Mouse (Mus musculus) spleen, postnatal 36 days (tissue): Measurements from ENCODE around the gene Exoc4.

Experiments
- DNase-seq, 2 experiments: peaks; one replicate each; pipeline ENCODE4 v3.0.0; 2022; ENCODE audit warnings: low spot score in 2 of 2, mixed read lengths in 1 of 2

Exoc4 gene

DNA sequence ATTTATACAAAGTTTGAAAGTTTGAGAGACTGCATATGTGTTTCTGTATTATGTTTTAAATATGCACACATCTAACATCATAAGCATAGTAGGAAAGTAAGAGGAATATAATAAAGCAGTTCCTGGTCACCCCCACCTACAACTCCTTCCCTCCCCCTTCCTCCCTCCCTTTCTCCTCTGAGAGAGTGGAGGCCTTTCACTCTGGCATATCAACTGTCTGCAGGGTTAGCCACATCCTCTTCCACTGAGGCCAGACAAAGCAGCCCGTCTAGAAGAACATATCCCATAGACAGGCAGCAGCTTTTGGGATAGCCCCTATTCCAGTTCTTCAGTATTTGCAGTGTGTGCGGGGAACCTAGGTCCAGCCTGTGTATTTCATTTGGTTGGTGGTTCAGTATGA lies 382.2 kb downstream of the Exoc4 start:
- no peak for DNase-seq

DNA sequence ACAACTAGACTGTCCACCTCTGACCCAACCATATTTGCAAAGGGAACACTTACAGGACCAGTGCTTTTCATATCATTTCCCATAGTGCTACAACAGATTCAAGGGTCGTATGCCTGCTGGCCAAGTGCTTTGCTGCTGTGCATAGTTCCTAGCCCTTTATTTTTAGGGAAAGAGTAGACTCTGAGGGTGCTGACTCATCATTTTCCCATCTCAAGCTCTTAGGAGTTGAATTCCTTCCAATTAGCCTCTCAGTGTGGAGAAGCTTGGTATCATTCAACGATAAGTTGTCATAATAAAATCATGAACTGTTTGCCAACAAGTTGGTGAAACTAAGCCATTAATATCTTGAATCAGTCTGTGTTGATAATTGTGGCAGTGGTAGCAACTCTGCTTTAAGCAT lies 388.3 kb downstream of the Exoc4 start:
- DNase-seq: no peak

GRCm38 (mm10) chr6:33681778-33682640 lies 433.1 kb downstream of the Exoc4 start:
- DNase-seq: no peak

DNA sequence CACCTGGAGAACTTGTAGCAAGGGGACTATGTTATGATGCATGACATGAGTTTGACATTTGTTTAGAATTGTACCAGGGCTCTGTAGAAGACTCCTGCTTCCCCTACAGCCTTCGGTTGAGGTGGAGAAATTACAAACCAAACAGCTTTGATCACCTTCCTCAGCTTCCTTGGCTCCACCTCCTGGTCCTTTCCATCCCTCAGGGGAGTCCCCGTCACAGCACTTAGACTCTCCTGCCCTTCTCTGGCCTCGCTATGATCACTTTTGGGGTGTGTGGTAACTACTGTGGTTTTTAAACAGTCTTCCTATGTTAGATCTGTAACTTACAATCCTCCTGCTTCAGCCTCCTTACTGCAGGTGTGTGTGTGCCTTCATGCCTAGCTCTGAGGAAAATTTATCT lies 434.6 kb downstream of the Exoc4 start:
- DNase-seq: no peak

DNA sequence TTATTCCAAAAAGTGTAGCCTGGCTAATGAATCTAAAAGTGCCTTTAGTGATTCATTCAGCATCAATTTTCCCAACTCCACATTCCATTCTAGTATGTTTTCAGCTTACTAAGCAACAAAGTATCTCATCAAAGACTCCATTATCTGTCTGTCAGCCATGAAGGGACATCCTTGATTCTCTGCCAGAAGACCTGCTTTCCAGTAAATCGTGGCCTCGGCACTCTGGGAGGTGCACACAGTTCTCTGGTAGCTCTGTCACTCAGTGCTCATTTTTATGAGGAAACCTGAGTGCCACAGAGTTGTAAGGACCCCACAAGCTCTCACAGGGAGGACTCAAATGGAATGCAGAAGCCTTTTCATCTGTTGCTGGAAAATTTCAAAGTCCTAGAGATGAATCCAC lies 436.4 kb downstream of the Exoc4 start:
- DNase-seq: no peak

- DNase-seq: no peak
Observed at GRCm38 (mm10) chr6:33690601-33691000, 441.7 kb downstream of the Exoc4 start.

- no peak for DNase-seq
Observed at GRCm38 (mm10) chr6:33696976-33697375, 448.1 kb downstream of the Exoc4 start.

- DNase-seq: no peak
Observed at GRCm38 (mm10) chr6:33708907-33709306, 460.0 kb downstream of the Exoc4 start.

DNA sequence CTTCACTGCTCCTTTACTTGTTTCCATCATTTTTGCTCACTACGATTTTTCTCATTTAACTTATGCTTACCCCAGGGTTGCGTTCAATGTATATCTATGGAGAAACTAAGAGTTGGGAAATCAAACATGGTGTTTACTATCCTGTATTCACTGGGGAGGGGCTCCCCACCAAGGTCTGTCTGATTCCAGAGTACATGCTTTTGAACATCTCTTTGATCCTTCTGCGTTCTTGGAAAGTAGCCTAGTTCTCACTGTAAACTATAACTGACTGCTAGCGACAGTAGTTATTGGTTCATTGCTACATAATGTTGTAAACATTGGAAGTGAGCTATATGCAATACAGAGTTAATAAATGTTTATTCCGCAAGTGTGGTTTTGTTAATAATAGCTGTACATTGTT lies 460.5 kb downstream of the Exoc4 start:
- no peak for DNase-seq

GRCm38 (mm10) chr6:33711742-33712141 lies 462.9 kb downstream of the Exoc4 start:
- DNase-seq: no peak

DNA sequence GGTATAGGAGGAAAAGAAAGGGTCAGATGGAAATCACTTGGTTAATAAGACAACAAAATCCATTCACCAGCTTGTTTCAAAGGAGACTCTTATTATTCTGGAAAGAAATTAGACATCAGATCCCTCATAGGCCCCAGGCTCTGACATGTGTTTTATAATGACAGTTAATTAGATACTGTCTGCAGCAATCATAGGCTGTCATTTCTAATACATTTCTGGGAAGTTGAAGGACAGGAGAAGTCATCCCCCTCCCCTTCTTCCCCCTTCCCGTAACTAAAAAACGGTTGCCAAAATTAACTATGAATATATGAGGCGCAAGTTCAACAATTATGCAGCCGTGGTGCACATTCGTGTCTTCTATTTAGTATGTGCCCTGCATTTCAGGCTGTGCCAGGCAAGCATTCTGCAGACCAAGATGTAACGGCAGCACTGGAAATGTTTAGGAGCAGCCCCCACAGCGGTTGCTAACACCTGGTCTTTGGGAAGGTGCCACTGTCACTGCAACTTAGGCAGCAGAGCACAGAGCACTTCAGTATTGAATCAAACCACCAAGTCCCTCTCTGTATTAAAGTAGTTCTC lies 463.7 kb downstream of the Exoc4 start:
- DNase-seq: no peak

- no peak for DNase-seq
Observed at GRCm38 (mm10) chr6:33716254-33716965, 467.5 kb downstream of the Exoc4 start.

DNA sequence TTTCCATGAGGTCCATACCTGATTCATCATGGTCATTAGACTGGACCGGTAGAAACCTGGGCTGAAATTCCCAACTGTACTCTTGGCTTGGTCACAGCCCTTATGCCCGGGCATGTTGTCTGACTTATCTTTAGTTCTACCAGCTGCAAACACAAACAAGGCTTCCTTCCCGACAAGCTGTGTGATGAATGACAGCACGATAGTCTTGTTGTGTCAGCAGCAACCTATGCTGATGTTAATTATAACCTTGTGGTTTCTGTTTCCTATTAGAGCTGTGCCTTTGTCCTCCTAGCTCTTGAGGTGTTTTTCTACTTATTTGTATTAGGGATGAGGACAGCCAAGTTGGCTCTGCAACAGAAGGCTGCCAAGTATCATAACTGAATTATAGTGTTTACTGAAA lies 472.3 kb downstream of the Exoc4 start:
- DNase-seq: no peak

DNA sequence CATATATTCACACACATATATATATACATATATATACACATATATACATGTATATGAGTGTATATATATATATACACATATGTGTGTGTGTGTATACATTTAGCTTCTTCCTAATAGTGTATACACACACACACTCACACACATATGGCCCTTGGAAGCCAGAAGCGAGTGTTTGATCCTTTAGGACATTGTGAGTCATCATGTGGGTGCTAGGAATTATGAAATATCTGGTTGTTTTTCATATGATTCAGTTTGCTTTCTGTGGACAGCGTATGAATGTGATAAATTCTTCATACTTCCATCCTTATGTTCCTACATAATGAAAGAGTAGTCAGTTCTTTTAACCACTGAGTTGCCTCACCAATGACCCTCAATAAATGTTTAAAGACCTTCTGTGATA lies 473.9 kb downstream of the Exoc4 start:
- DNase-seq: no peak

DNA sequence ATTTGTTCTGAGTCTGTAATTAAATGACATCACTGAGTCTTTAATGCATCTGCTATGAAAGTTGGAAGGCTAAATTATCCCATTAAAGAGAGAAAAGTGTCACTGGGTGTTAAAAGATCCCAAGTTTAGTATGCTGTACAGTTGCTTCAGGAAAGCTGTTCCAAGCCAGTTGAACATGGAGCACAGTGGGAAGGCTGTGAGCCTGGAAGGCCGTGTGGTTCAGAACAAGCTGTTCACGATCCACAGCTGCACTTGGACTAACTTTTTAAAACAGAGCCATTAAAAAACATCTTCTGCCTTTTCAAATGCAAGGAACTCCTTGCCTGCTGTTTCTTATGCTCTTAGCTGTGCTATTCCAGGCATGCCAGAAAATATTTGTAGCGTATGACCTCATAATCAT lies 475.7 kb downstream of the Exoc4 start:
- no peak for DNase-seq

DNA sequence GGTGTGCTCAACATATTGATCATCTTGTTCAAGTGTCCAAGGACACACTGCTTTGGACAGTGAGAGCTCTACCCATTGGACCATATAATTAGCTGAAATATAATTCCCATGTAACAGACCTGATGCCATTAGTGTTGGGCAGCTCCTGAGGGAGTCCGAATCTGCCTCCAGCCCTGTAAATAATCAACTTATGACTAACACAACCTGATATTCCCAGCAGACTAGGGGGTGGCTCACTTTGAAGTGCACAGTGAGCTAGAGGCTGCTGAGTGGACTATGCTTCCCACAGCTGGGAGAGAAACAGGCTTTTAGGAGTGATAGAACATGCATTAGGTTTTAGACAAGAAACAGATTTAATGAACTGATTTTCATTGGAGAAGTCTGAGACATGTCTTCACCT lies 478.4 kb downstream of the Exoc4 start:
- no peak for DNase-seq

- DNase-seq: no peak
Observed at GRCm38 (mm10) chr6:33732214-33732613, 483.3 kb downstream of the Exoc4 start.

DNA sequence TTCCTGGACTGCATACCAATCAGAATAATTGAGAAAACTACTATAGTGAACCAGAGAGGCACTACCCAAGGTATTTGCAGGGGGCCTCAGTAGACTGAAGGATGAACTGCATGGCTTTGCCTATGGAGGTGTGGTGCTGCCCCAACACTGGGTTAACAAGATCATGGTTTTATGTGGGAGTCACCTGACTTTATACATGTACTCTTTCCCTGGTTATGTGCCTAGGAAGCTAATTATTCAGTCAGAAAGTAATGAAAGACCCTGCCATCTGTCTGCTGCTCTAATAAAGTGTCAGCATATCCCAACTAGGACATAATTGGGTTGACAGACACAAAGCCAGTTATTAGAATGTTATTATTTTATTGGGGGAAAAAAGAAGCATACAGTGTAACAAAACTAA lies 484.7 kb downstream of the Exoc4 start:
- DNase-seq: no peak

GRCm38 (mm10) chr6:33734032-33734431 lies 485.1 kb downstream of the Exoc4 start:
- DNase-seq: no peak

GRCm38 (mm10) chr6:33738857-33739291 lies 490.0 kb downstream of the Exoc4 start:
- no peak for DNase-seq

DNA sequence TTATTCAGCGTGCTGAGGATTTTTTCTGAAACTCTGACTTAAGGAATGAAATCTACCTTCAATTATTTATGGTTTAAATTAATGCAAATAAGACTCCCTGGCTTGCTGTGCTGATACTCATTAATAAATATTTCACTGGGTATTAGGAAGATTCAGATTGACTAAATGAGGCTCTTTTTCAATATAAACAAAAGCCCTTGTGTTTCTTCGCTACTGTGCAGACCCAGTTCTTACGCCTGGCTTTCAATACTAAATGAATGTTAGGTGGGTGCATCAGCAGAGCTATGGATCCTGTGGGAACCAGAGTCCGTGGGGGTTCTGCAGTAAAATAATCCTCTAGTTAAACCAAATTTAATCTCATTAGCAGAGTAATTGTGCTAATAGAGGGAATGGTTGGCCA lies 490.4 kb downstream of the Exoc4 start:
- no peak for DNase-seq

GRCm38 (mm10) chr6:33755976-33756375 lies 507.1 kb downstream of the Exoc4 start:
- no peak for DNase-seq

DNA sequence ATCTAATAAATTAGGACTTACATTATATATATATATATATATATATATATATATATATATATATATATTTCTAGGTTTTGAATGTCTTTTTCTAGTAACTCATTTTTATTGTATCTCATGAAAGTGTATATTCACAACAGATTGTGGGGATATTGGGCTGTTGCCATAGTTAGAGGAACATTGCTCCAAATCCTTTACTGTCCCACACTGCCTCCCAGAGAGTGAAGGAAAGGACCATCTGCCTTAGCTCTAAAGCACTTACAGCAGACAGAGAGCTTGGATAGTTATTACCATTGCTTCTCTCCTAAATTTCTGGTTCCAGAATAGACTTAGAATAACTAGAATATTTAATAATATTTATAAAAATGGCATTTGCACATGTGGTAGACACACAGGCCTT lies 512.7 kb downstream of the Exoc4 start:
- no peak for DNase-seq
